Mouse (Mus musculus): ENCODE results near the gene Crygb. TPM values are rescaled to one million over a fixed set of nuclear protein-coding genes. Genes with fewer than 3 reads are reported as not detected.
"Not testable (repeated sequence)": the region's sequence is repeated elsewhere in the genome, so short reads cannot be mapped to it uniquely, and the experiment has no call there.

The Crygb gene
- polyA plus RNA-seq, 1 experiment from 2014 or later, result 0.71 TPM

- H3K36me3 ChIP-seq (ENCODE audit: control insufficient read depth, insufficient read depth, low read length); H3K4me2 ChIP-seq (replicated peaks; ENCODE audit: low read depth, low read length); H3K4me1 ChIP-seq (ENCODE audit: control insufficient read depth, insufficient read depth, low read length); ATAC-seq (ENCODE audit: insufficient number of reproducible peaks, insufficient read depth, low FRiP score, low read depth); H3K9me3 ChIP-seq (ENCODE audit: control insufficient read depth, low read depth, low read length); H3K27ac ChIP-seq (ENCODE audit: low read length); H3K27me3 ChIP-seq (ENCODE audit: control insufficient read depth, insufficient read depth, low read length); H3K9ac ChIP-seq (replicated peaks; ENCODE audit: low read depth, low read length); H3K4me3 ChIP-seq (ENCODE audit: low read depth, low read length): not testable (repeated sequence)
- 52% methylated on average over 11 of the region's 12 CpGs for WGBS
Observed at GRCm38 (mm10) chr1:65050952-65051351, 31.1 kb downstream of the Crygb start, which contains the start of gene Cryge. Gene Cryge, minus strand, starts transcription at chr1:65051149.

GRCm38 (mm10) chr1:65048781-65049180 lies 33.3 kb downstream of the Crygb start:
- 59% methylated on average over 12 of the region's 12 CpGs for WGBS
- ATAC-seq (ENCODE audit: insufficient number of reproducible peaks, insufficient read depth, low FRiP score, low read depth), result no peak
- Histone ChIP-seq H3K4me3 (ENCODE audit: low read depth, low read length) (no peak overlapping the region), H3K4me1 (ENCODE audit: control insufficient read depth, insufficient read depth, low read length) (no peaks in the 10 kb centered on the region), H3K9ac (replicated peaks; ENCODE audit: low read depth, low read length) (no peak overlapping the region), H3K9me3 (ENCODE audit: control insufficient read depth, low read depth, low read length) (no peaks in the 10 kb centered on the region), H3K27ac (ENCODE audit: low read length) (no peak overlapping the region), H3K4me2 (replicated peaks; ENCODE audit: low read depth, low read length) (no peak overlapping the region), H3K27me3 (ENCODE audit: control insufficient read depth, insufficient read depth, low read length) (no peaks in the 10 kb centered on the region), H3K36me3 (ENCODE audit: control insufficient read depth, insufficient read depth, low read length) (no peaks in the 10 kb centered on the region)

- no peaks in the 10 kb centered on the region for H3K9me3 ChIP-seq (ENCODE audit: control insufficient read depth, low read depth, low read length)
- H3K36me3 ChIP-seq (ENCODE audit: control insufficient read depth, insufficient read depth, low read length), result no peaks in the 10 kb centered on the region
- no peaks in the 10 kb centered on the region for H3K27me3 ChIP-seq (ENCODE audit: control insufficient read depth, insufficient read depth, low read length)
- no peak overlapping the region for H3K27ac ChIP-seq (ENCODE audit: low read length)
- no peak overlapping the region for H3K4me2 ChIP-seq (replicated peaks; ENCODE audit: low read depth, low read length)
- H3K4me1 ChIP-seq (ENCODE audit: control insufficient read depth, insufficient read depth, low read length), result no peaks in the 10 kb centered on the region
- no peak for ATAC-seq (ENCODE audit: insufficient number of reproducible peaks, insufficient read depth, low FRiP score, low read depth)
- 33% methylated on average over 8 of the region's 8 CpGs for WGBS
- H3K9ac ChIP-seq (replicated peaks; ENCODE audit: low read depth, low read length), result no peak overlapping the region
- no peak overlapping the region for H3K4me3 ChIP-seq (ENCODE audit: low read depth, low read length)
Observed at GRCm38 (mm10) chr1:65046401-65047109, 35.5 kb downstream of the Crygb start.

- no peak for ATAC-seq (ENCODE audit: insufficient number of reproducible peaks, insufficient read depth, low FRiP score, low read depth)
- no peak overlapping the region for H3K27ac ChIP-seq (ENCODE audit: low read length)
- WGBS, result 86% methylated on average over 2 of the region's 2 CpGs
Observed at GRCm38 (mm10) chr1:65043433-65043832, 38.7 kb downstream of the Crygb start.

GRCm38 (mm10) chr1:65041837-65042236 lies 40.3 kb downstream of the Crygb start:
- Histone ChIP-seq H3K4me3 (ENCODE audit: low read depth, low read length) (no peak overlapping the region), H3K36me3 (ENCODE audit: control insufficient read depth, insufficient read depth, low read length) (no peaks in the 10 kb centered on the region), H3K9me3 (ENCODE audit: control insufficient read depth, low read depth, low read length) (no peaks in the 10 kb centered on the region), H3K27ac (ENCODE audit: low read length) (no peak overlapping the region), H3K4me1 (ENCODE audit: control insufficient read depth, insufficient read depth, low read length) (no peaks in the 10 kb centered on the region), H3K9ac (replicated peaks; ENCODE audit: low read depth, low read length) (no peak overlapping the region), H3K27me3 (ENCODE audit: control insufficient read depth, insufficient read depth, low read length) (no peaks in the 10 kb centered on the region), H3K4me2 (replicated peaks; ENCODE audit: low read depth, low read length) (no peak overlapping the region)
- WGBS, result 91% methylated on average over 3 of the region's 3 CpGs
- ATAC-seq (ENCODE audit: insufficient number of reproducible peaks, insufficient read depth, low FRiP score, low read depth), result no peak

More at GRCm38 (mm10) chr1:65043433-65043832, 38.7 kb downstream of the Crygb start:
- Histone ChIP-seq H3K36me3 (ENCODE audit: control insufficient read depth, insufficient read depth, low read length) (no peaks in the 10 kb centered on the region), H3K27me3 (ENCODE audit: control insufficient read depth, insufficient read depth, low read length) (no peaks in the 10 kb centered on the region), H3K9ac (replicated peaks; ENCODE audit: low read depth, low read length) (no peak overlapping the region), H3K4me1 (ENCODE audit: control insufficient read depth, insufficient read depth, low read length) (no peaks in the 10 kb centered on the region), H3K4me3 (ENCODE audit: low read depth, low read length) (no peak overlapping the region), H3K9me3 (ENCODE audit: control insufficient read depth, low read depth, low read length) (no peaks in the 10 kb centered on the region), H3K4me2 (replicated peaks; ENCODE audit: low read depth, low read length) (no peak overlapping the region)

GRCm38 (mm10) chr1:65040806-65041205 lies 41.3 kb downstream of the Crygb start:
- Histone ChIP-seq H3K4me2 (replicated peaks; ENCODE audit: low read depth, low read length) (no peak overlapping the region), H3K9ac (replicated peaks; ENCODE audit: low read depth, low read length) (no peak overlapping the region), H3K9me3 (ENCODE audit: control insufficient read depth, low read depth, low read length) (no peaks in the 10 kb centered on the region), H3K27ac (ENCODE audit: low read length) (no peak overlapping the region), H3K27me3 (ENCODE audit: control insufficient read depth, insufficient read depth, low read length) (no peaks in the 10 kb centered on the region), H3K4me3 (ENCODE audit: low read depth, low read length) (no peak overlapping the region), H3K36me3 (ENCODE audit: control insufficient read depth, insufficient read depth, low read length) (no peaks in the 10 kb centered on the region), H3K4me1 (ENCODE audit: control insufficient read depth, insufficient read depth, low read length) (no peaks in the 10 kb centered on the region)
- 60% methylated on average over 6 of the region's 6 CpGs for WGBS
- no peak for ATAC-seq (ENCODE audit: insufficient number of reproducible peaks, insufficient read depth, low FRiP score, low read depth)

GRCm38 (mm10) chr1:65039679-65040078 lies 42.4 kb downstream of the Crygb start:
- no peak for ATAC-seq (ENCODE audit: insufficient number of reproducible peaks, insufficient read depth, low FRiP score, low read depth)
- Histone ChIP-seq H3K4me3 (ENCODE audit: low read depth, low read length) (no peak overlapping the region), H3K9me3 (ENCODE audit: control insufficient read depth, low read depth, low read length) (no peaks in the 10 kb centered on the region), H3K9ac (replicated peaks; ENCODE audit: low read depth, low read length) (no peak overlapping the region), H3K4me1 (ENCODE audit: control insufficient read depth, insufficient read depth, low read length) (no peaks in the 10 kb centered on the region), H3K27me3 (ENCODE audit: control insufficient read depth, insufficient read depth, low read length) (no peaks in the 10 kb centered on the region), H3K4me2 (replicated peaks; ENCODE audit: low read depth, low read length) (no peak overlapping the region), H3K27ac (ENCODE audit: low read length) (no peak overlapping the region), H3K36me3 (ENCODE audit: control insufficient read depth, insufficient read depth, low read length) (no peaks in the 10 kb centered on the region)
- WGBS, result 69% methylated on average over 3 of the region's 3 CpGs

- H3K4me1 ChIP-seq (ENCODE audit: control insufficient read depth, insufficient read depth, low read length), result no peaks in the 10 kb centered on the region
- H3K27ac ChIP-seq (ENCODE audit: low read length), result no peak overlapping the region
- no peaks in the 10 kb centered on the region for H3K9me3 ChIP-seq (ENCODE audit: control insufficient read depth, low read depth, low read length)
- H3K27me3 ChIP-seq (ENCODE audit: control insufficient read depth, insufficient read depth, low read length), result no peaks in the 10 kb centered on the region
- no peak for ATAC-seq (ENCODE audit: insufficient number of reproducible peaks, insufficient read depth, low FRiP score, low read depth)
- 40% methylated on average over 2 of the region's 2 CpGs for WGBS
- H3K4me2 ChIP-seq (replicated peaks; ENCODE audit: low read depth, low read length), result no peak overlapping the region
- H3K4me3 ChIP-seq (ENCODE audit: low read depth, low read length), result no peak overlapping the region
- H3K36me3 ChIP-seq (ENCODE audit: control insufficient read depth, insufficient read depth, low read length), result no peaks in the 10 kb centered on the region
- no peak overlapping the region for H3K9ac ChIP-seq (replicated peaks; ENCODE audit: low read depth, low read length)
Observed at GRCm38 (mm10) chr1:65037542-65037941, 44.5 kb downstream of the Crygb start.

GRCm38 (mm10) chr1:65035513-65035912 lies 46.6 kb downstream of the Crygb start:
- Histone ChIP-seq H3K27ac (ENCODE audit: low read length) (no peak overlapping the region), H3K27me3 (ENCODE audit: control insufficient read depth, insufficient read depth, low read length) (no peaks in the 10 kb centered on the region), H3K4me2 (replicated peaks; ENCODE audit: low read depth, low read length) (no peak overlapping the region), H3K36me3 (ENCODE audit: control insufficient read depth, insufficient read depth, low read length) (no peaks in the 10 kb centered on the region), H3K9me3 (ENCODE audit: control insufficient read depth, low read depth, low read length) (no peaks in the 10 kb centered on the region), H3K9ac (replicated peaks; ENCODE audit: low read depth, low read length) (no peak overlapping the region), H3K4me3 (ENCODE audit: low read depth, low read length) (no peak overlapping the region), H3K4me1 (ENCODE audit: control insufficient read depth, insufficient read depth, low read length) (no peaks in the 10 kb centered on the region)
- ATAC-seq (ENCODE audit: insufficient number of reproducible peaks, insufficient read depth, low FRiP score, low read depth), result no peak
- 20% methylated on average over 3 of the region's 3 CpGs for WGBS
